Mouse (Mus musculus): Measurements from ENCODE around the gene Zfp13. TPM values are rescaled to one million over a fixed set of nuclear protein-coding genes. Genes with fewer than 3 reads are reported as not detected.

Zfp13 gene
- total and polyA plus RNA-seq, 3 experiments: 0.30 TPM; not detected in 2

DNA sequence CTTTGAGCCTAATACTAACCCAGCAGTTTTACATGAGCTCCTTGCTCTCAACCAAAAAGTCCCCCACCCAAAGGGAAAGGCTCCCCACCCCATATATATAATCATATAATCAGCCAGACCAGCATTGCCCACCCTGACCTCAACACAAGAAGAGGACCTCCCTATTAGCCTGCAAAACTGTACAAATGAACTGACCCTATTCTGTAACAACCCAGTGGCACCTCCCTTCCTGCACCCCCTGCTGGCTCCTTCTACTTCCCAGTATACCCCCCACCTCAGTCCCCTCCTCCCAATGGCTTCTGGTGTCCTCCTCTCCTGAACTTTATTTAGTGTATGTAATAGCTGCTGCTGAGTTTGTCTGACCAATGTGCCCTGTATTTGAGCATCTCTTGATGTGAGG is 47.9 kb downstream of the Zfp13 start:
- H3K9me3 ChIP-seq (replicated peaks; ENCODE audit: low read length): no peaks in the 10 kb centered on the region
- peak overlapping the region; percentile 72; the same call in 1 of the 2 replicates for H3K9ac ChIP-seq (ENCODE audit: insufficient read depth, low read depth)
- DNase-seq (ENCODE audit: extremely low read depth): no peak
- H3K27ac ChIP-seq (ENCODE audit: insufficient read depth, low read depth): no peak overlapping the region
- H3K27me3 ChIP-seq (replicated peaks): no peaks in the 10 kb centered on the region
- in situ Hi-C loops (cut with MboI; ENCODE audit: low pct_ligation_motif_present, low pct_unique_long_range_greater_than_20kb, low sequenced_read_pairs) (loop anchor here (10.0 kb wide), 1 partner anchor 367 kb away; no protein-coding TSS in a partner anchor), dilution Hi-C loops (cut with MboI; ENCODE audit: extremely low pct_ligation_motif_present, extremely low pct_unique_long_range_greater_than_20kb, low sequenced_read_pairs) (no loop called here)
- peaks cover 3 to 26% of the 10 kb centered on the region in 2 experiments for H3K36me3 ChIP-seq (replicated peaks in 1 of 2; ENCODE audit: control insufficient read depth in 1 of 2, insufficient read depth in 1 of 2, low read length in 1 of 2)
- H3K4me2 ChIP-seq (ENCODE audit: insufficient read depth, low read depth, poor library complexity, severe bottlenecking): peak overlapping the region; percentile 58
- H3K4me3 ChIP-seq (replicated peaks in 1 of 3; ENCODE audit: low read depth in 2 of 3, low read length in 2 of 3, poor library complexity in 1 of 3): peak overlapping the region in 2 of 3 experiments; percentile 66 to 71
- no peaks in the 10 kb centered on the region for H3K79me2 ChIP-seq (replicated peaks; ENCODE audit: control insufficient read depth, extremely low read depth, insufficient read depth, poor library complexity, severe bottlenecking)
- TF ChIP-seq MAX (IDR thresholded peaks at IDR 0.05; ENCODE audit: low read length) (no peak), ETS1 (conservative IDR thresholded peaks at IDR 0.05; ENCODE audit: low read depth, low read length) (no peak), EP300 (IDR thresholded peaks at IDR 0.05; ENCODE audit: low read length) (no peak)
- peaks cover 0 to 19% of the 10 kb centered on the region in 2 experiments; a peak in 3 of 4 replicates for H3K4me1 ChIP-seq (ENCODE audit: control insufficient read depth in 1 of 2, insufficient read depth in 2 of 2)

GRCm38 (mm10) chr17:23550856-23551255 is 48.4 kb downstream of the Zfp13 start:
- Histone ChIP-seq H3K4me1 (ENCODE audit: control insufficient read depth in 1 of 2, insufficient read depth in 2 of 2) (peaks cover 0 to 19% of the 10 kb centered on the region in 2 experiments; a peak in 3 of 4 replicates), H3K9ac (ENCODE audit: insufficient read depth, low read depth) (peak overlapping the region; percentile 72), H3K27me3 (replicated peaks) (no peaks in the 10 kb centered on the region), H3K36me3 (replicated peaks in 1 of 2; ENCODE audit: control insufficient read depth in 1 of 2, insufficient read depth in 1 of 2, low read length in 1 of 2) (peaks cover 0 to 20% of the 10 kb centered on the region in 2 experiments), H3K9me3 (replicated peaks; ENCODE audit: low read length) (no peaks in the 10 kb centered on the region), H3K79me2 (replicated peaks; ENCODE audit: control insufficient read depth, extremely low read depth, insufficient read depth, poor library complexity, severe bottlenecking) (no peaks in the 10 kb centered on the region), H3K4me2 (ENCODE audit: insufficient read depth, low read depth, poor library complexity, severe bottlenecking) (peak overlapping the region; percentile 58), H3K27ac (ENCODE audit: insufficient read depth, low read depth) (peak overlapping the region; percentile 6; the same call in 1 of the 2 replicates), H3K4me3 (replicated peaks in 1 of 3; ENCODE audit: low read depth in 2 of 3, low read length in 2 of 3, poor library complexity in 1 of 3) (peak overlapping the region; percentile 66 to 74 (median 71))
- DNase-seq (ENCODE audit: extremely low read depth): no peak
- in situ Hi-C loops (cut with MboI; ENCODE audit: low pct_ligation_motif_present, low pct_unique_long_range_greater_than_20kb, low sequenced_read_pairs) (loop anchor here (10.0 kb wide), 1 partner anchor 366 kb away; no protein-coding TSS in a partner anchor), dilution Hi-C loops (cut with MboI; ENCODE audit: extremely low pct_ligation_motif_present, extremely low pct_unique_long_range_greater_than_20kb, low sequenced_read_pairs) (no loop called here)
- 0 out of 2 replicates have a peak, but pooled peaks have one; percentile 2 for TF ChIP-seq TCF12 (IDR thresholded peaks at IDR 0.05; ENCODE audit: low read depth, low read length)
- TF ChIP-seq NELFE (IDR thresholded peaks at IDR 0.05; ENCODE audit: low read depth, low read length): no peak
- TF ChIP-seq SIN3A (IDR thresholded peaks at IDR 0.05; ENCODE audit: low read length): peak; percentile 67; the same call in 1 of the 2 replicates
- no peak for TF ChIP-seq ELF1 (IDR thresholded peaks at IDR 0.05; ENCODE audit: low read depth, low read length)
- TF ChIP-seq MXI1 (IDR thresholded peaks at IDR 0.05; ENCODE audit: low read depth, low read length): peak; percentile 71
- no peak for TF ChIP-seq E2F4 (IDR thresholded peaks at IDR 0.05; ENCODE audit: insufficient replicate concordance, low read depth, low read length)
- 0 out of 2 replicates have a peak, but pooled peaks have one; percentile 9 for TF ChIP-seq NRF1 (IDR thresholded peaks at IDR 0.05; ENCODE audit: low read depth, low read length)
- TF ChIP-seq HCFC1 (IDR thresholded peaks at IDR 0.05; ENCODE audit: low read depth, low read length): no peak
- TF ChIP-seq UBTF (IDR thresholded peaks at IDR 0.05; ENCODE audit: low read depth, low read length): 0 out of 2 replicates have a peak, but pooled peaks have one; percentile 41
- TF ChIP-seq USF2 (conservative IDR thresholded peaks at IDR 0.05; ENCODE audit: low read depth, low read length): no peak
- no peak for TF ChIP-seq GABPA (IDR thresholded peaks at IDR 0.05; ENCODE audit: insufficient replicate concordance, low read depth, low read length)
- TF ChIP-seq MAX (IDR thresholded peaks at IDR 0.05; ENCODE audit: low read length): no peak
- TF ChIP-seq ETS1 (conservative IDR thresholded peaks at IDR 0.05; ENCODE audit: low read depth, low read length): no peak

All from CH12.LX (cell line).